Mouse (Mus musculus): ENCODE results near the gene Dbp.

Gene Dbp

DNA sequence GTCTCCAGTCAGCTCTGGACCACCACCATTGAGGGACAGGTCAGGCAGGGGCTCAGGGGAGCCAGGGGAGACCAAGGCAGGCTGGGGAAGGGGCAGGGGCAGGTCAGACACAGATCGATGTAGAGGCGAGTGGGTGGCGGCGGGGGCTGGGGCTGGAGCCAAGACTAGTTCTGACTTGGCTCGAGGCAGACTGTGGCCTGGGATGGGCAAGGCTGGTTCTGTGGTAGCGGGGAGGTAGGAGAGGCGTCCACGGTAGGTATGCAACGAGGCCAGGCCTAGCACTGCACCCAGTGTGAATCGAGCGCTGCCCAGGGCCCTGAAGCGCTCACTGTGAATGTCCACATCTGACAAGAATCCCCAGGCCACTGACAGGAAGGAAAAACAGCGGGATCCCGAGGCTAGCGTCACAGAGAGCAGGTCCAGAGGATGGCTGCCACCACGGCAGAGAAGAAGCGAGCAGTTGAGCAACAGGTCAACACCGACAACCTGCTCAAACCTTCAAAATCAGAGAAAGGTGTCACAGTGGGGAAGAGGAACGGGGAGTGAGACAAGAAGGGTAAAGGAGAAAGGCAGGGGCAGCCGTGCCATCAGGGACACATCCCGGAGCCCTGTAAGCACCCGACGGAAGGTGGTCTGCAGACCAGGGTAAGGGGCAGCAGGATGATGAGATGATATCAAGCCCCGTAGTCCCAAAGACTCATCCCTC, 6.6 kb downstream of the Dbp start:
- no peak for DNase-seq (ENCODE audit: low read depth)

- no peak for DNase-seq (ENCODE audit: low read depth)
Measured at GRCm38 (mm10) chr7:45712022-45712757, 7.3 kb downstream of the Dbp start.

DNA sequence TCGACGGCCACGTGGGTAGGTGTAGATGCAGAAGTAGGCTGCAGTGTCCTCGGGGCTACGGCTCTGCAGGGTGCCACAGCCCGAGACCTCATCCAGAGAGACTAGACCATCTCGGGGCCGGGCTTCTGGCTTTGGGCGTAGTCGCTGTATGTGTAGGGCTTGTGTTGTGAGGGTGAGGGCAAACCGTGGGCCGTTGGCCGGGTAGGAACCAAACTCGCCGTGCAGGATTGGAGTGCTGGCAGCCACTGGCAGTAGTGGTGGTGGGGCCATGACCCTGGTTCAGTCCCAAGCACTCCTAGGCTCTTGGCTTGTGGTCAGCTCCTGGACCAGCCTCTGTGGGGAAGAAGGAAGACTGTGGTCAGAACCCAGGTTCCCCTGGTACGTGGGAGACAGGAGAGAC, 8.5 kb downstream of the Dbp start:
- no peak for DNase-seq (ENCODE audit: low read depth)

GRCm38 (mm10) chr7:45713881-45714520, 9.1 kb downstream of the Dbp start:
- DNase-seq (ENCODE audit: low read depth), result no peak

DNA sequence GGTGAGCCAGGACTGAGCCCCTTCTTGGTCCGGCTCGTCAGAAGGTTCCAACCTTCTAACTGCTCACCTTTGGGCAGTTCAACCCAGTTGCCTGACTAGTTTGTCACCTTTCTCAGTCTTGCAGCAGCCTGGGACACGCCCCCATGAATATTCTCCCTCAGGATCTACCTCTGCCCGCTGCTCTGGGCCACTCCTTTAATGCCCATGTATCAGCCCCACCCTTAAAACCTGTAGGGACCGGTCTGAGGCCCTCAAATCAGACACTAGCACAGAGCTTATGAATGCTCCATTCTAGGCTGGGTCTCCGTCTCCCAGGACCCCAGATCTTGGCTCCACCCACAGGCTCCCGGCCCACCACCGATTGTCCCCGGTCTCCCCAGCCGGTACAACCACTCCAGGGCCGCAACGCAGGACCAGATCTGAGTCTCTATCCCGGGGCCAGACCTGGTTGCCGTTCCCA, 9.8 kb downstream of the Dbp start:
- DNase-seq (ENCODE audit: low read depth), result no peak

GRCm38 (mm10) chr7:45715090-45715708, 10.3 kb downstream of the Dbp start, which contains the start of gene Rpl18:
Rpl18 (plus strand) TSS chr7:45715457.
- peak; percentile 92 for DNase-seq (ENCODE audit: low read depth)

DNA sequence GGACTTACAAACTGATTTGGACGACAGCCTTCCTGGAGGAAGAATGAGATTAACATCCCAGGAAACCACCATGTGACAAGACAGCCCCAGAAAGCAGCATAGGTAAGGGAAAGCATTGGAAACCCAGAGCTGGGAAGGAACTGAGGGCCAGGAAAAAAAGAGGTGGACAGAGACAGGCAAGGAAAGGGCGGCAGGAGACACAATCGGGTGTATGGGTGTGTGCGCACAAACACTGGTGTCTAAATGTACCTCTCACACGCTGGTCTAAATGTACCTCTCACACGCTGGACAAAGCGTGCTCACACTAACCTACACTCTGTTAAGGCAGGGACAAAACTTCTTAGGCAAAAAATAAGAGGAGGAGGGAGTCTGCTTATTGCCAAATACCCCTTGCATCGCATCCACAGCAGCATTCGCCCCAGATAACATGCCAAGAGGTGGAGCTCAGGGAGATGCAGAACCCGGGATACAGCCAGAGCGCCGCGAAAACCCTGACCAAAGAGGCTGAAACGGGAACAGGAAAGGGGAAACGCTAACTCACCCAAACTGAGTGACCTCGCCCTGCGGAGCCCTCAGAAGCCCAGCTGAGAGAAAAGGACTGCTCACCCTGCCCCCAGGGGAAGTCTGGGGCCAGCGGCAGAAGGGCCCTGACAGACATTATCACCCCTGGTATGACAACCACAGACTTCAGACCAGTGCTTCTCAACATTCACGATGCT, 11.0 kb downstream of the Dbp start:
- no peak for DNase-seq (ENCODE audit: low read depth)

GRCm38 (mm10) chr7:45716460-45716857, 11.6 kb downstream of the Dbp start:
- no peak for DNase-seq (ENCODE audit: low read depth)

DNA sequence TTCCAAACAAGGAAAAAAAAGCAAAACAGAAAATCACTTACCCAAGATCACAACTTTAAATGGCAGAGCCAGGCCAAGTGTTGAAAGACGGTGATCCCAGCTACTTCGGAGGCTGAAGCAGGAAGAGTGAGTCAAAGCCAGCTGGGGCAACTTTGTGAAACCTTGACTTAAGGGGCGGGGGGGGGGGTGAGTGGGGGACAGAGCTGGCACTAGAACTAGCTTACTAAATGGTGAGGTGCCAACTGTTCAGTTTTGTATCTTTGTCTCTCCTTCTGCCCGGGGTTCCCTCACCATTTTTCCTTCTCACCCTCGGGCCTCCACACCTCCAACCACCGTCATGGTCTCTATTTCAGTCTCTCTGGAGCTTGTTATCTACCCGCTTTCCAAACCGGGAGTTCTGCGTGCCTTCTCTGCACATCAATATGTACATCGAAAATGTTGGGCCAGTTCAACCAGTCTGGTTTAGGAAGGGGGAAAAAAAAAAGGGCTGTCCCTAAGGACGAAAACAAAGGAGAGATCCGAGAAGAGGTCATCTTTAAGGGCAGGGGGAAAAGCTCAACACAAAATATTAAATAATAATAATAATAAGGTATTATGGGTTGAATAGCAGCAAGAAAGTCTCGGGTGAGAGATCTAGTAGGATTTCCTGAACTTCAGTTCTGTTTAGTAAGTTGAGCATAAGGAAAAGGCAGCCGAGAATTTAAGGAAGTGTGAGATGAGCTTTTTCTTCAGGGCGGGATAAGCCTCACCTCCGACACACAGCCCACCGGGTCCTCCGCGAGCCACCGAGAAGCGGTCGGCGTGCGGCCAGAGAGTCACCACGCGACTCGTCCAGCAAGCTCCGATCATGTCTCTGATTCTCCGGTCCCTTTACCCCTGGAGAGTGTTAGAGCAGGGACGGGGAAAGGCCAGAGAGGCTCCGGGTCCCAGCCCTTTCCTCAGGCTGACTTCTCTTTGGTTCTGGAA, 12.3 kb downstream of the Dbp start:
- no peak for DNase-seq (ENCODE audit: low read depth)

- DNase-seq (ENCODE audit: low read depth), result peak; percentile 90
Measured at GRCm38 (mm10) chr7:45717918-45718297, 13.0 kb downstream of the Dbp start, which contains the start of gene Sphk2. Sphk2 (minus strand) TSS chr7:45718002.

GRCm38 (mm10) chr7:45718331-45718730, 13.4 kb downstream of the Dbp start:
- DNase-seq (ENCODE audit: low read depth), result no peak

GRCm38 (mm10) chr7:45719180-45719579, 14.3 kb downstream of the Dbp start:
- DNase-seq (ENCODE audit: low read depth), result no peak

DNA sequence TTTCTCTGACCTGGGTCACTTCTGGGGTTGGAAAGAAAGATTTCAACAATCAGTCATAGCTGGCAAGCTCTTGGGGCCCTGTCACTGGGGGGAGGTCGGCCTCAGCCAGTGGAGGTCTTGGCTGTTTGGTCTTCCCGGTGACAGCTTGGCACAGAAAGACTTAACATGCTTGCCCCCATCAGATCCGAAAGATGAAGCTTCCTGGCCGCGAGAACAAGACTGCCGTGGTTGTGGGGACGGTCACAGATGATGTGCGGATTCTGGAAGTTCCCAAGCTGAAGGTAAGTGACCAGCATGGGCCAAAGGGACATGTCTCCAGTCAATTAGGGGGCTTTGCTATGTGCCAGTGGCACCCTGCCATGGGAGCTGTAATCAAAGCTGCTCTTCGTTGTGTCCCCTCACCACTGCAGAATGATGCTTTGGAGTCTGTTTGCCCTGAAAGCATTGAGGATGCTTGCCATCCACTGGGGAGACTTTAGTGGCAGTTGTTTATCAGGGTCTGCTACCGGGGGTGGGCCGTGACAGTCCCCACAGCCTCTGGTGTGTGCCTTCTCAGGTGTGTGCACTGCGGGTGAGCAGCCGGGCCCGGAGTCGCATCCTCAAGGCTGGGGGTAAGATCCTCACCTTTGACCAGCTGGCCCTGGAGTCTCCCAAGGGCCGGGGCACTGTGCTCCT, 15.0 kb downstream of the Dbp start:
- DNase-seq (ENCODE audit: low read depth), result no peak

GRCm38 (mm10) chr7:45720413-45721233, 15.7 kb downstream of the Dbp start, which contains the start of gene Fam83e:
Fam83e (plus strand) TSS chr7:45721212.
- no peak for DNase-seq (ENCODE audit: low read depth)

DNA sequence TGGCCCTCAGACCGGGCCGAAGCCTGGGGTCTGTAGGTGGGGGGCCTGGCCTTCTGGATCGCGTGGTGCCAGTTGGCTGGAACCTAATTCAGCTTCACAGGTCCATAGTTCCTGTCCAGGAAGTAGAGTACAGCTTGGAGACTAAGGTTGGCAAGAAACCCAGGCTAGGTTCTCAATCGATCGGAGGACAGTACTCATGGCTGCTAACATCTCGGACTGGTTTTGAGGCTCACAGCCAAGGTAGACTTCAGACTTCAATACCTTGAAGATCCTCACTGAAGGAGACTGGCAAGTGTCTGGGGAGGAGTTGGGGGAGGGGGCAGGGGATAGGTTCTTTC, 16.3 kb downstream of the Dbp start:
- no peak for DNase-seq (ENCODE audit: low read depth)

DNA sequence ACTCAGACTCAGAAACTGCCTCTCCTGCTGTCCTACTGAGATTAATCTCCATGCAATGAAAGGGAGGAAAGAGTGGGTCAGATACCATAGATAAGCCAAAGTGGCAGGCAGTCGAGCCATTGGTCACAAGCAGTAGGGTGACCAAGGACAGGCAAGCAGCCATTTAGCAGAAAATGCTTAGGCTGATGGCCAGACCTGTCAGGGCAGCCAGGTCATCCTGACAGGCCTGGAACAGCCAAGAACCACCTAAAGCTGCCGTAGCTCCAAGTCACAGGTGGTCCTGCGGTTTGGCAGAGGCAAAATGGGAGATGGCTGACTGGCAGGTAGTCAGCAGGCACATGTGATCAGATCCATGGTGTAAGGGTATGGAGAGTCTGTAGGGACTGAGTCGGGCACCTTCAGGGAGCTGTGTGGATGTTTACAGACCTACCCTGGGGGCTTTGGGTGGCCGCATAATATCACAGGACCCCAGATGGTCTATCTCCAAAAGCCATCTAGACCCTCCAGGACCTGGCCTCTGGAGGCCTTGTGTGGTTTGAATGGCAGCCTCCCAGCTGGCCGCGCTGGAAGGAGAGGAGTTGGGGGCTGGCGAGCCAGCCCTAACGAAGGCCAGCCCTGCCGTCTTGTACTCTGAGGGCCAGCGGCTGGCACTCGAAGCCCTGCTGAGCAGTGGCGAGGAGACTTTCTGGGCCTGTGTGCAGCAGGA, 16.9 kb downstream of the Dbp start:
- DNase-seq (ENCODE audit: low read depth), result no peak

GRCm38 (mm10) chr7:45722348-45722713, 17.4 kb downstream of the Dbp start:
- DNase-seq (ENCODE audit: low read depth), result no peak

DNA sequence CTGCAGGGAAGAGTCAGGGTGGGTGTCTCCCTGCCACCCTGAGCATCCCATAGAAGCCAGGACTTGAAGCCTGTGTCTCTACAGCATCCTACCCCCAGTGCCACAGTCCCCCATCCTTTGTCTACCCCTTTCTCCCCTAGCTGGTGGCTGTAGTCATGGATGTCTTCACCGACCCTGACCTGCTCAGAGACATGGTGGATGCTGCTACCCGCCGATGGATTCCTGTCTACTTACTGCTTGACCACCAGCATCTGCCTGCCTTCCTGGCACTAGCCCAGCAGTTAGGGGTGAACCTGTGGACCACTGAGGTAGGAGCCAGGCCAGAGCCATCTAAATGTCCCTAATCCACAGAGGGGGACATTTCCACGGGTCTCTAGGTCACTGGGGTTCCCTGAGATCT, 18.4 kb downstream of the Dbp start:
- DNase-seq (ENCODE audit: low read depth), result no peak

DNA sequence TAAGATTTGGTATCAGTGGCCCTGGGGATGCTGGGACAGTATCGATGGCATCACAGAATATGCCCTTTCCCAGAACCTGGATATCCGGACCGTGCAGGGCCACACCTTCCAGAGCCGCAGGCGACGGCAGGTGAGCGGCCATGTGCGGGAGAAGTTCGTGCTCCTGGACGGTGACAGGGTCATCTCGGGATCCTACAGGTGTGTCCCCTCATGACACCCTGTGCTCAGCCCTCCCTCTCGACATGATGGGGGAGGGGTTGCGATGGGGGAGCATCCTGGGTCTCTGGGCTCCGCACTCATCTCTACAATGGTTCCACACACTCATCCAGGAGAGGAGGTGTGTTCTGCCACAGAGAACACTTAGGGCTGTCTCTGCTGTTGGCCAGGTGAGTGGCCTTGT, 18.9 kb downstream of the Dbp start:
- no peak for DNase-seq (ENCODE audit: low read depth)

All from fibroblast of lung, adult 2 months (primary cell).